Mouse (Mus musculus) kidney, embryonic 14.5 days (tissue): ENCODE measurements around the gene Herc2. TPM values are rescaled to one million over a fixed set of nuclear protein-coding genes. Genes with fewer than 3 reads are reported as not detected.

Experiments used
- ATAC-seq: fragments of 200-750 bp; cut with Nextera tagmentation; 2 replicates; pipeline ENCODE4 v1.8.0; 2017; ENCODE audit warnings: moderate number of reproducible peaks, mild to moderate bottlenecking, moderate TSS enrichment, moderate library complexity; ENCODE audit not compliant: low FRiP score, low TSS enrichment
- H3K27ac ChIP-seq: fragments of 300-500 bp; sonication (generic); 2 replicates; pipeline ENCODE4 v1.5.1; 2014; ENCODE audit warnings: low read depth, mild to moderate bottlenecking, low read length, moderate library complexity, mixed read lengths
- H3K27me3 ChIP-seq: fragments of 300-500 bp; sonication (generic); 2 replicates; pipeline ENCODE4 v1.6.1; 2014; ENCODE audit warnings: mild to moderate bottlenecking, low read length; ENCODE audit not compliant: control insufficient read depth, insufficient read depth
- H3K36me3 ChIP-seq: fragments of 300-500 bp; sonication (generic); 2 replicates; pipeline ENCODE4 v1.6.1; 2014; ENCODE audit warnings: low read length, mixed read lengths; ENCODE audit not compliant: control insufficient read depth, insufficient read depth
- H3K4me1 ChIP-seq: fragments of 300-500 bp; sonication (generic); 2 replicates; pipeline ENCODE4 v1.6.1; 2014; ENCODE audit warnings: low read length, mixed read lengths; ENCODE audit not compliant: control insufficient read depth, insufficient read depth
- H3K4me2 ChIP-seq: fragments of 300-500 bp; sonication (generic); replicated peaks from 2 replicates; pipeline ENCODE4 v1.6.1; 2014; ENCODE audit warnings: low read depth, mild to moderate bottlenecking, low read length
- H3K4me3 ChIP-seq: fragments of 300-500 bp; sonication (generic); 2 replicates; pipeline ENCODE4 v1.5.1; 2014; ENCODE audit warnings: mild to moderate bottlenecking, low read length
- H3K9ac ChIP-seq: fragments of 300-500 bp; sonication (generic); 2 replicates; pipeline ENCODE4 v1.6.1; 2014; ENCODE audit warnings: low read depth, mild to moderate bottlenecking, low read length, moderate library complexity
- H3K9me3 ChIP-seq: fragments of 300-500 bp; sonication (generic); 2 replicates; pipeline ENCODE4 v1.6.1; 2016; ENCODE audit warnings: low read length; ENCODE audit not compliant: control insufficient read depth
- WGBS: fragments of 180-500 bp; shearing (Covaris S2); extraction: QIAGEN DNeasy Blood & Tissue Kit; methylation state at CpG from one replicate; pipeline ENCODE4 v1.1.7; 2014; 5-methylcytosine and 5-hydroxymethylcytosine counted together
- polyA plus RNA-seq: library from polyadenylated mRNA; unstranded; fragments of >200 nt; fragmentation: Nextera tagmentation; extraction: Ambion mirVana; gene quantifications from 2 replicates; pipeline ENCODE4 v1.2.1, GENCODE M21; 2014

The Herc2 gene
- polyA plus RNA-seq, 1 experiment from 2014 or later: 27.9 TPM

DNA sequence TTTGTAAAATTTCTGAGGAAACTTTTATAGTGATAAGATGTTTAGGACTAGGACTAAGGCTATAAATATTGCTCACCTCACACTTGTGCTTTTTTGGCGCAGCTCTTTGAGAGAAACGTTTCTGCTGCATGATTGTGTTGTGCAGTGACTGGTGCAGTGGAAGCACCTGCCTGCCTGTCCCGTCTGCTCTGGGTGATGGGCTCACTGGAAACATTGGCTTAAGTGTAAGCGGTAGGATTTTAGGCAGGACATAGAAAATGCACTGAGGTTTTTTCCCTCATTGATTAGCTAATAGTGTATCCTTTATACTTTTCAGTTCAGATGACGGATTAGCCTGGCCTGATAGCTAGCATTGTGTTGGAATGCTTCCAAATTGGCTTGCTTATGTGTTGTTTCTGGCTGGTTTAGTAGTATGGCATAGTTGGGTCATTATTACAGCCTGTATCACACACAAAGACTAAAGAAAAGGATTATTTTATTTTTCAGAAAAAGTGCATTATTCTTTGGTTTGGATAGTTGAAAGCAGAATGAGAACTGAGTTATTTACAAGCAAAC, 52.4 kb downstream of the Herc2 start:
- Histone ChIP-seq H3K4me3 (no peak overlapping the region), H3K27ac (no peak overlapping the region), H3K4me1 (no peaks in the 10 kb centered on the region), H3K36me3 (peaks cover 45% of the 10 kb centered on the region), H3K9me3 (no peaks in the 10 kb centered on the region), H3K9ac (no peak overlapping the region), H3K4me2 (no peak overlapping the region), H3K27me3 (no peaks in the 10 kb centered on the region)
- ATAC-seq: no peak
- WGBS: 79% methylated on average over 5 of the region's 5 CpGs

DNA sequence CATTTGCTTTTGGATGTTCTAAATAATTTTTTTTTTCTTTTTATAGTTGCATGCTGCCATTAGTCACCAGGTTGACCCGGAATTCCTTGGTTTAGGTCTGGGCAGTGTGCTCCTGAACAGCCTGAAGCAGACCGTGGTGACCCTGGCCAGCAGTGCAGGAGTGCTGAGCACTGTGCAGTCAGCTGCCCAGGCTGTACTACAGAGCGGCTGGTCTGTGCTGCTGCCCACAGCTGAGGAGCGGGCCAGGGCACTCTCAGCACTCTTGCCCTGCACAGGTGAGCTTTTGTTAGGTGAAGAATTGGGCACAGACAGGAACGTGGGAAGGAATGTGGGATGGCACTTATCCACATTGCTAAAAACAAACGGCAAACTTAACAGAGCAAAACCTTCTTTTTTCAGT, 63.0 kb downstream of the Herc2 start:
- H3K4me2 ChIP-seq: no peak overlapping the region
- ATAC-seq: no peak
- no peaks in the 10 kb centered on the region for H3K27me3 ChIP-seq
- H3K4me3 ChIP-seq: no peak overlapping the region
- no peak overlapping the region for H3K27ac ChIP-seq
- no peaks in the 10 kb centered on the region for H3K9me3 ChIP-seq
- 90% methylated on average over 6 of the region's 6 CpGs for WGBS
- H3K4me1 ChIP-seq: no peaks in the 10 kb centered on the region
- H3K36me3 ChIP-seq: peaks cover 38% of the 10 kb centered on the region
- no peak overlapping the region for H3K9ac ChIP-seq

DNA sequence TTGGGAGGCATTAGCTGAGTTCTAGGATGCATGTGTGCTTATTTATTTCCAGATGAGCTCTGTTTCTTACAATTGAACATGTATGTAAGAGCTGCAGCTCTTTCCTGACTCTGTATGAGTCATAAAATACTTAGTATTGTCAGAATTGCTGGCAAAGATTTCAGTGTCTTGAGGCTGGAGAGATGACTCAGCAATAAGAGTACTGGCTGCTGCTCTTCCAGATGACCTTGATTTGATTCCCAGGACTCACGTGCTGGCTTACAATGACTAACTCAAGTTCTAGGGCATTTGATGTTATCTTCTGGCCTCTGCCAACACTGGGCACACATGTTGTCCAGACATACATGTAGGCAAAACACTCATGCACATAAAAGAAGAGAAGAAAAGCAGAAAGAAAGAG, 64.2 kb downstream of the Herc2 start:
- no peak overlapping the region for H3K27ac ChIP-seq
- ATAC-seq: no peak
- peaks cover 31% of the 10 kb centered on the region for H3K36me3 ChIP-seq
- no peaks in the 10 kb centered on the region for H3K4me1 ChIP-seq
- no peak overlapping the region for H3K4me3 ChIP-seq
- no peak overlapping the region for H3K4me2 ChIP-seq
- no peak overlapping the region for H3K9ac ChIP-seq
- no peaks in the 10 kb centered on the region for H3K27me3 ChIP-seq
- no peaks in the 10 kb centered on the region for H3K9me3 ChIP-seq
- 79% methylated on average over 1 of the region's 1 CpGs for WGBS

DNA sequence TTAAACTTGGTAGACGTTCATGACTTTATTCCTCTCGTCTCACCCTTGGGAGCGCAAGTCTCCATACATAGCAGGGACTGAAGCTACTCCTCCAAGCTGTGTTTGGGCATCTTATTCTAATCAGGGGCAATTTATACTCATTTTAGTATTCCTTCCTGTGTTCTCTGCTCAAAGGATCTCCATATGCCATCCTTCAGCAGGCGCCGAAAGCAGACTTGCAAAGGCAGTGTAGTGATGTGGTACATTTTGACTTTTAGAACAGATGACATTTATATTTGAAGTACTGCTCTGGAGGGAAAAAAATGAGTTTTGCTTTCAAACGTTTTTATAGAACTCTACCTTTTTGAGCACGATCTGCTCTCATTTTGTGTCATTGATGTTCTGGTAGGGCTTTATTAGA, 71.0 kb downstream of the Herc2 start:
- no peaks in the 10 kb centered on the region for H3K27me3 ChIP-seq
- H3K27ac ChIP-seq: no peak overlapping the region
- H3K4me2 ChIP-seq: no peak overlapping the region
- no peaks in the 10 kb centered on the region for H3K4me1 ChIP-seq
- ATAC-seq: no peak
- H3K9me3 ChIP-seq: no peaks in the 10 kb centered on the region
- 84% methylated on average over 7 of the region's 7 CpGs for WGBS
- H3K4me3 ChIP-seq: no peak overlapping the region
- H3K36me3 ChIP-seq: peaks cover 28% of the 10 kb centered on the region; the same call in 1 of the 2 replicates
- H3K9ac ChIP-seq: no peak overlapping the region

DNA sequence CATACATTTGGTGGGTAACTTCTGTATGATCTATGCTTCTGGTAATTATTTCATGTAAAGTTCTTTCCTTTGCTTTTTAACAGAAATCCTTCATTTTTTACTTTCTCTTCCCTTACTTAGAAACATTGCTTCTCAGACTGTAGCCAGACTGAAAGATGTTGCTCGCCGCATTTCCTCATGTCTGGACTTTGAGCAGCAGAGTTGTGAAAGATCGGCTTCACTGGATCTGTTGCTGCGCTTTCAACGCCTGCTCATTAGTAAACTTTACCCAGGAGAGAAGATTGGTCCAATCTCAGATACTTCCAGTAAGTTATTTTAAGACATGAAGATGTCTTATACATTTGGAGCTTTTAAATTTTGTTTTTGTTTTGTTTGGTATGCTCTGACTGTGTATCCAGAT, 71.4 kb downstream of the Herc2 start:
- ATAC-seq: no peak
- no peak overlapping the region for H3K27ac ChIP-seq
- 95% methylated on average over 5 of the region's 5 CpGs for WGBS

DNA sequence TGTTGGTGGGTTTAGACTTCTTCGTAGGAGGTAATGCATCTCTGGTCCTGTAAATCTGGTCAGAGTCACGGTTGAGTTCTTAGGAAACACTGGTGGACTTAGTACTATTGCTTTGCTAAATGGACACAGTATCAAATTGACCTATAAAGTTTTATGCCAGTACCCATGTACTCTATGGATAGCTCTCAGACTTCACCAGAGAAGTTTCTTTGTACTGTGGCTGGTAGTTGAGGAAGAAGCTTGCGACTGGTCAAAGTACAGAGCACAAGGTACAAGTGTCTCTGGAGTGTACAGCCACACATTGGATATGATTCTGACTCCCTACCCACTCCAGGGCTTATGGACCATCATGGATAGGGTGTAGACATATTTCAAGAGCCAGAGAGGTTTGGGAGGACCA, 78.1 kb downstream of the Herc2 start:
- Histone ChIP-seq H3K27me3 (no peaks in the 10 kb centered on the region), H3K9ac (no peak overlapping the region), H3K4me3 (no peak overlapping the region), H3K4me1 (no peaks in the 10 kb centered on the region), H3K27ac (no peak overlapping the region), H3K9me3 (no peaks in the 10 kb centered on the region), H3K4me2 (no peak overlapping the region), H3K36me3 (peaks cover 40% of the 10 kb centered on the region)
- 98% methylated on average over 3 of the region's 3 CpGs for WGBS
- no peak for ATAC-seq

More for the DNA sequence above, 71.4 kb downstream of the Herc2 start:
- no peak overlapping the region for H3K4me2 ChIP-seq
- no peak overlapping the region for H3K4me3 ChIP-seq
- H3K9me3 ChIP-seq: no peaks in the 10 kb centered on the region
- no peaks in the 10 kb centered on the region for H3K4me1 ChIP-seq
- no peaks in the 10 kb centered on the region for H3K27me3 ChIP-seq
- peaks cover 28% of the 10 kb centered on the region; the same call in 1 of the 2 replicates for H3K36me3 ChIP-seq
- H3K9ac ChIP-seq: no peak overlapping the region

DNA sequence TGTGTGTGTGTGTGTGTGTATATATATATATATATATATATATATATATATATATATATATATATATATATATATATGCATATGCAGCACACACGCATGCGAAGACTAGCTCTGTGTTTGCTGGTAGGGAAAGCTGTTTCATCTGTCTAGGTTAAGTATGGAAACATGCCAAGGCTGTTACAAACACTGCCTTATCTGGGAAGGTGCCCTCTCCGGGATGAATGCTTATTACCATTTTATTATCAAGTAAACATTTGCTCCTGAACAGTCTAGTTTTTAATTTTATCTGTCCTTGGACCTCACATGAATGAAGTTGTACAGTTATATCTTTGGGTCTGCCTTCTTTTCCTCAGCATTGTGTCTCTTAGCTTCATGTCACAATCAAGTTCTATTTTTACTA, 79.6 kb downstream of the Herc2 start:
- H3K36me3 ChIP-seq: peaks cover 46% of the 10 kb centered on the region

DNA sequence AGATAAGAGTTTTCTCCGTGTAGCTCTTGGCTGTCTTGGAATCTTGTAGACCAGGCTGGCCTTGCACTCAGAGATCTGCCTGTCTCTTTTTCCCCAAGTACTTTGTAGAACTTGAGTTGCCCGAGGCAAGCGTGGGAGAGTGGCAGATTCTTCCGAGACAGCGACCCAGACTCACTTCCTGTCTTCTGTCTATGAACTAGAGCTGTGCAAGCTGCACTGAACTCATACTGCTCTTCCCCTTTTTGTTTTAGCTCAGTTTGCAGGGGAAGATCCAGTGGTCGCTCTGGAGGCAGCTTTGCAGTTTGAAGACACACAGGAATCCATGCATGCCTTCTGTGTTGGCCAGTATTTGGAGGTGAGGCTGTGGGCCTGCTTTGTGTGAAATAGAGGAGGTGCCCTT, 81.6 kb downstream of the Herc2 start:
- Histone ChIP-seq H3K9me3 (no peaks in the 10 kb centered on the region), H3K36me3 (peaks cover 51% of the 10 kb centered on the region), H3K27ac (no peak overlapping the region), H3K27me3 (no peaks in the 10 kb centered on the region), H3K9ac (no peak overlapping the region), H3K4me3 (no peak overlapping the region), H3K4me2 (no peak overlapping the region), H3K4me1 (no peaks in the 10 kb centered on the region)
- ATAC-seq: no peak
- whole genome bisulfite sequencing: 72% methylated on average over 6 of the region's 6 CpGs

More for the DNA sequence above, 79.6 kb downstream of the Herc2 start:
- Histone ChIP-seq H3K4me2 (no peak overlapping the region), H3K4me1 (no peaks in the 10 kb centered on the region), H3K9ac (no peak overlapping the region), H3K27me3 (no peaks in the 10 kb centered on the region), H3K27ac (no peak overlapping the region), H3K4me3 (no peak overlapping the region), H3K9me3 (no peaks in the 10 kb centered on the region)
- WGBS: 92% methylated on average over 3 of the region's 3 CpGs
- no peak for ATAC-seq

DNA sequence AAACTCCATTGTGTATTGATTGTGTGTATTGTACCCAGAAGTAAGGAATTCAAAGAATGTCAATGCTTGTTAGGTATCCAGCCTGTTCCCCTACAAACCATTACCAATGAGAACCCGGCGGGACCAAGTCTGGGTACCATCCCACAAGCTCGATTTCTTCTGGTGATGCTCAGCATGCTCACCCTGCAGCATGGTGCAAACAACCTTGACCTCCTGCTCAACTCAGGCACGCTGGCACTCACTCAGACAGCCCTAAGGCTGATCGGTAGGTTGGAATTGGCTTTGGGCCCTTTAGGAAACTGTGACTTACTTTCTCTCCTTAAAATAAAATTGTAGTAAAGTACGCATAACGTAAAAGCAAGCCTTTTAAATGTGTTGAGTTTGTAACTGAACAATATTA, 88.7 kb downstream of the Herc2 start:
- Histone ChIP-seq H3K27ac (no peak overlapping the region), H3K4me2 (no peak overlapping the region), H3K4me3 (no peak overlapping the region), H3K27me3 (no peaks in the 10 kb centered on the region), H3K4me1 (no peaks in the 10 kb centered on the region), H3K36me3 (peaks cover 39% of the 10 kb centered on the region), H3K9me3 (no peaks in the 10 kb centered on the region), H3K9ac (no peak overlapping the region)
- 93% methylated on average over 7 of the region's 7 CpGs for WGBS
- no peak for ATAC-seq
